Mouse (Mus musculus) liver, embryonic 11.5 days (tissue): ENCODE measurements around the gene Map2k4. TPM values are rescaled to one million over a fixed set of nuclear protein-coding genes. Genes with fewer than 3 reads are reported as not detected.

Experiments used
- ATAC-seq: fragments of 200-750 bp; cut with Nextera tagmentation; replicated peaks from 2 replicates; pipeline ENCODE4 v1.8.0; 2017; ENCODE audit warnings: moderate number of reproducible peaks, mild to moderate bottlenecking, moderate TSS enrichment, moderate library complexity; ENCODE audit not compliant: low FRiP score
- DNase-seq: peaks from one replicate; pipeline ENCODE4 v3.0.0-alpha.2; 2017; ENCODE audit warnings: low spot score
- H3K27ac ChIP-seq: fragments of 300-500 bp; sonication (generic); 2 replicates; pipeline ENCODE4 v1.5.1; 2014; ENCODE audit warnings: mild to moderate bottlenecking, low read depth, low read length, control low read depth
- H3K27me3 ChIP-seq: fragments of 300-500 bp; sonication (generic); replicated peaks from 2 replicates; pipeline ENCODE4 v1.6.1; 2014; ENCODE audit warnings: low read length, mixed read lengths; ENCODE audit not compliant: control insufficient read depth, insufficient read depth
- H3K36me3 ChIP-seq: fragments of 300-500 bp; sonication (generic); 2 replicates; pipeline ENCODE4 v1.6.1; 2014; ENCODE audit warnings: mild to moderate bottlenecking, low read length, moderate library complexity, mixed read lengths; ENCODE audit not compliant: control insufficient read depth, insufficient read depth
- H3K4me1 ChIP-seq: fragments of 300-500 bp; sonication (generic); replicated peaks from 2 replicates; pipeline ENCODE4 v1.6.1; 2014; ENCODE audit warnings: low read length, mixed read lengths; ENCODE audit not compliant: control insufficient read depth, insufficient read depth
- H3K4me2 ChIP-seq: fragments of 300-500 bp; sonication (generic); 2 replicates; pipeline ENCODE4 v1.6.1; 2014; ENCODE audit warnings: mild to moderate bottlenecking, control low read depth, moderate library complexity
- H3K4me3 ChIP-seq: fragments of 300-500 bp; sonication (generic); 2 replicates; pipeline ENCODE4 v1.5.1; 2014; ENCODE audit warnings: low read depth, low read length, control low read depth
- H3K9ac ChIP-seq: fragments of 300-500 bp; sonication (generic); 2 replicates; pipeline ENCODE4 v1.6.1; 2014; ENCODE audit warnings: low read depth, low read length, control low read depth
- H3K9me3 ChIP-seq: fragments of 300-500 bp; sonication (generic); 2 replicates; pipeline ENCODE4 v1.6.1; 2016; ENCODE audit warnings: low read length, inconsistent platforms, mixed read lengths; ENCODE audit not compliant: control insufficient read depth
- WGBS: fragments of 180-500 bp; shearing (Covaris S2); extraction: QIAGEN DNeasy Blood & Tissue Kit; methylation state at CpG from one replicate; pipeline ENCODE4 v1.1.7; 2014; 5-methylcytosine and 5-hydroxymethylcytosine counted together
- polyA plus RNA-seq: library from polyadenylated mRNA; unstranded; fragments of >200 nt; fragmentation: Nextera tagmentation; extraction: Ambion mirVana; gene quantifications from 2 replicates; pipeline ENCODE4 v1.2.1, GENCODE M21; 2014

Gene Map2k4
- polyA plus RNA-seq, result 63.7 and 69.9 TPM in 2 replicates

- ATAC-seq, result peak; percentile 99
- Histone ChIP-seq H3K27me3 (no peaks in the 10 kb centered on the region), H3K4me2 (peak within 1 kb of the TSS; percentile 89), H3K27ac (peak within 1 kb of the TSS; percentile 87), H3K4me3 (peak within 1 kb of the TSS; percentile 98), H3K36me3 (no peaks in the 10 kb centered on the region), H3K4me1 (peaks cover 8% of the 10 kb centered on the region), H3K9ac (peak within 1 kb of the TSS; percentile 97), H3K9me3 (no peaks in the 10 kb centered on the region)
- WGBS, result under 1% methylated on average over 32 of the region's 36 CpGs
- peak; percentile 94 for DNase-seq
Observed at GRCm38 (mm10) chr11:65788154-65788553, at the start of gene Map2k4. Gene Map2k4, minus strand, starts transcription at chr11:65788297.

GRCm38 (mm10) chr11:65824556-65824955 is 36.5 kb upstream of the Map2k4 start:
- H3K9me3 ChIP-seq, result no peaks in the 10 kb centered on the region
- WGBS, result 88% methylated on average over 3 of the region's 3 CpGs
- H3K27me3 ChIP-seq, result no peaks in the 10 kb centered on the region
- DNase-seq (no peak), ATAC-seq (no peak)
- H3K36me3 ChIP-seq, result peaks cover 18% of the 10 kb centered on the region
- H3K4me2 ChIP-seq, result no peak overlapping the region
- no peak overlapping the region for H3K4me3 ChIP-seq
- no peak overlapping the region for H3K9ac ChIP-seq
- H3K4me1 ChIP-seq, result no peaks in the 10 kb centered on the region
- H3K27ac ChIP-seq, result no peak overlapping the region

GRCm38 (mm10) chr11:65820877-65821276 is 32.8 kb upstream of the Map2k4 start:
- Histone ChIP-seq H3K4me1 (no peaks in the 10 kb centered on the region), H3K9ac (no peak overlapping the region), H3K27me3 (no peaks in the 10 kb centered on the region), H3K36me3 (peaks cover 13% of the 10 kb centered on the region; the same call in 1 of the 2 replicates), H3K4me2 (no peak overlapping the region), H3K4me3 (no peak overlapping the region), H3K27ac (no peak overlapping the region), H3K9me3 (no peaks in the 10 kb centered on the region)
- DNase-seq (no peak), ATAC-seq (peak; percentile 54; the same call in 1 of the 2 replicates)
- 24% methylated on average over 7 of the region's 7 CpGs for WGBS

- WGBS, result 78% methylated on average over 5 of the region's 5 CpGs
- H3K36me3 ChIP-seq, result peaks cover 19% of the 10 kb centered on the region; the same call in 1 of the 2 replicates
- no peaks in the 10 kb centered on the region for H3K4me1 ChIP-seq
- no peaks in the 10 kb centered on the region for H3K27me3 ChIP-seq
- H3K9me3 ChIP-seq, result no peaks in the 10 kb centered on the region
- H3K9ac ChIP-seq, result no peak overlapping the region
- no peak overlapping the region for H3K27ac ChIP-seq
- no peak overlapping the region for H3K4me3 ChIP-seq
- DNase-seq (no peak), ATAC-seq (no peak; the same call in 1 of the 2 replicates)
- H3K4me2 ChIP-seq, result no peak overlapping the region
Observed at GRCm38 (mm10) chr11:65820280-65820679, 32.2 kb upstream of the Map2k4 start.

- H3K4me3 ChIP-seq, result no peak overlapping the region
- H3K27ac ChIP-seq, result no peak overlapping the region
- no peaks in the 10 kb centered on the region for H3K4me1 ChIP-seq
- 64% methylated on average over 1 of the region's 1 CpGs for WGBS
- H3K9me3 ChIP-seq, result no peaks in the 10 kb centered on the region
- DNase-seq, result no peak
- no peak for ATAC-seq
- peaks cover 19% of the 10 kb centered on the region for H3K36me3 ChIP-seq
- no peak overlapping the region for H3K4me2 ChIP-seq
- no peak overlapping the region for H3K9ac ChIP-seq
- no peaks in the 10 kb centered on the region for H3K27me3 ChIP-seq
Observed at GRCm38 (mm10) chr11:65818193-65818592, 30.1 kb upstream of the Map2k4 start.

GRCm38 (mm10) chr11:65816237-65816636 is 28.1 kb upstream of the Map2k4 start:
- Histone ChIP-seq H3K4me3 (no peak overlapping the region), H3K4me1 (no peaks in the 10 kb centered on the region), H3K4me2 (no peak overlapping the region), H3K9ac (no peak overlapping the region), H3K27me3 (no peaks in the 10 kb centered on the region), H3K9me3 (no peaks in the 10 kb centered on the region), H3K36me3 (peaks cover 16% of the 10 kb centered on the region), H3K27ac (no peak overlapping the region)
- WGBS, result 75% methylated on average over 6 of the region's 6 CpGs
- ATAC-seq (no peak), DNase-seq (no peak)

- DNase-seq (no peak), ATAC-seq (no peak)
- Histone ChIP-seq H3K9me3 (no peaks in the 10 kb centered on the region), H3K9ac (no peak overlapping the region), H3K27me3 (no peaks in the 10 kb centered on the region), H3K4me3 (no peak overlapping the region), H3K27ac (no peak overlapping the region), H3K4me2 (no peak overlapping the region), H3K4me1 (no peaks in the 10 kb centered on the region; the same call in 1 of the 2 replicates), H3K36me3 (peaks cover 16% of the 10 kb centered on the region)
- WGBS, result 91% methylated on average over 9 of the region's 9 CpGs
Observed at GRCm38 (mm10) chr11:65814381-65814780, 26.3 kb upstream of the Map2k4 start.

- ATAC-seq, result no peak
- DNase-seq, result no peak
- H3K4me1 ChIP-seq, result no peaks in the 10 kb centered on the region; the same call in 1 of the 2 replicates
- peaks cover 14% of the 10 kb centered on the region for H3K36me3 ChIP-seq
- no peaks in the 10 kb centered on the region for H3K27me3 ChIP-seq
- 46% methylated on average over 5 of the region's 5 CpGs for WGBS
- no peak overlapping the region for H3K9ac ChIP-seq
- H3K4me3 ChIP-seq, result no peak overlapping the region
- no peak overlapping the region for H3K27ac ChIP-seq
- no peaks in the 10 kb centered on the region for H3K9me3 ChIP-seq
- no peak overlapping the region for H3K4me2 ChIP-seq
Observed at GRCm38 (mm10) chr11:65812088-65812487, 24.0 kb upstream of the Map2k4 start.

GRCm38 (mm10) chr11:65807601-65808000 is 19.5 kb upstream of the Map2k4 start:
- 45% methylated on average over 7 of the region's 7 CpGs for WGBS
- Histone ChIP-seq H3K9me3 (no peaks in the 10 kb centered on the region), H3K4me3 (peak overlapping the region; percentile 83), H3K27ac (peak overlapping the region; percentile 97), H3K4me2 (peak overlapping the region; percentile 93), H3K4me1 (no peaks in the 10 kb centered on the region; the same call in 1 of the 2 replicates), H3K27me3 (no peaks in the 10 kb centered on the region), H3K9ac (peak overlapping the region; percentile 83), H3K36me3 (no peaks in the 10 kb centered on the region)
- ATAC-seq, result no peak
- DNase-seq, result no peak
